Mouse (Mus musculus): ENCODE results near the gene Ttyh2.
A peak's percentile ranks its signal among the peaks of the same experiment; 100 is the strongest.

GRCm38 (mm10) chr11:114672794-114673718 lies 2.2 kb upstream of the Ttyh2 start:
- TF ChIP-seq CTCF (IDR thresholded peaks at IDR 0.05; ENCODE audit: low read depth, low read length): peak; percentile 67; the same call in 1 of the 2 replicates
- no peak for TF ChIP-seq TAL1 (conservative IDR thresholded peaks at IDR 0.05; ENCODE audit: low read depth, low read length)
- peak; percentile 73 for TF ChIP-seq POLR2AphosphoS5 (IDR thresholded peaks at IDR 0.05; ENCODE audit: insufficient replicate concordance, low read depth, low read length)
- no peak for TF ChIP-seq GATA1 (IDR thresholded peaks at IDR 0.05; ENCODE audit: borderline replicate concordance, low read length)
